Mouse (Mus musculus) cerebellum, adult 18-20 months (tissue): Measurements from ENCODE around the gene Pxdc1.

ENCODE experiments used
- DNase-seq, 2 experiments: peaks; one replicate each; pipeline ENCODE4 v3.0.0; 2021

The Pxdc1 gene

GRCm38 (mm10) chr13:34653391-34653790, at the start of gene Pxdc1:
TSS of gene Pxdc1 (minus strand) at chr13:34653486.
- no peak for DNase-seq

GRCm38 (mm10) chr13:34700630-34701029, 47.3 kb upstream of the Pxdc1 start:
- no peak for DNase-seq

GRCm38 (mm10) chr13:34700091-34700490, 46.8 kb upstream of the Pxdc1 start:
- DNase-seq, result no peak

GRCm38 (mm10) chr13:34696734-34697332, 43.5 kb upstream of the Pxdc1 start:
- no peak for DNase-seq

GRCm38 (mm10) chr13:34693111-34693510, 39.8 kb upstream of the Pxdc1 start:
- DNase-seq, result no peak

- DNase-seq, result no peak
Measured at GRCm38 (mm10) chr13:34691049-34691448, 37.8 kb upstream of the Pxdc1 start.

GRCm38 (mm10) chr13:34685008-34685765, 31.9 kb upstream of the Pxdc1 start:
- DNase-seq, result no peak

GRCm38 (mm10) chr13:34683762-34684488, 30.6 kb upstream of the Pxdc1 start:
- no peak for DNase-seq

- DNase-seq, result no peak
Measured at GRCm38 (mm10) chr13:34683270-34683669, 30.0 kb upstream of the Pxdc1 start.

- no peak for DNase-seq
Measured at GRCm38 (mm10) chr13:34676507-34676906, 23.2 kb upstream of the Pxdc1 start.

- DNase-seq, result no peak
Measured at GRCm38 (mm10) chr13:34675847-34676383, 22.6 kb upstream of the Pxdc1 start.

- no peak for DNase-seq
Measured at GRCm38 (mm10) chr13:34673354-34673753, 20.1 kb upstream of the Pxdc1 start.

- DNase-seq, result no peak
Measured at GRCm38 (mm10) chr13:34669919-34670865, 16.9 kb upstream of the Pxdc1 start.

GRCm38 (mm10) chr13:34667197-34667596, 13.9 kb upstream of the Pxdc1 start:
- DNase-seq, result no peak

GRCm38 (mm10) chr13:34665074-34665473, 11.8 kb upstream of the Pxdc1 start:
- DNase-seq, result no peak

- no peak for DNase-seq
Measured at GRCm38 (mm10) chr13:34663762-34664161, 10.5 kb upstream of the Pxdc1 start.

- no peak for DNase-seq
Measured at GRCm38 (mm10) chr13:34659507-34659906, 6.2 kb upstream of the Pxdc1 start.

GRCm38 (mm10) chr13:34656351-34656750, 3.1 kb upstream of the Pxdc1 start:
- no peak for DNase-seq

GRCm38 (mm10) chr13:34652353-34653241, 689 bp downstream of the Pxdc1 start:
- no peak for DNase-seq

- no peak for DNase-seq
Measured at GRCm38 (mm10) chr13:34652016-34652352, 1.3 kb downstream of the Pxdc1 start.

GRCm38 (mm10) chr13:34651474-34651991, 1.8 kb downstream of the Pxdc1 start:
- DNase-seq, result no peak
